Comparison of ENCODE assay signal across 8 mouse cellular contexts in the genomic region with DNA sequence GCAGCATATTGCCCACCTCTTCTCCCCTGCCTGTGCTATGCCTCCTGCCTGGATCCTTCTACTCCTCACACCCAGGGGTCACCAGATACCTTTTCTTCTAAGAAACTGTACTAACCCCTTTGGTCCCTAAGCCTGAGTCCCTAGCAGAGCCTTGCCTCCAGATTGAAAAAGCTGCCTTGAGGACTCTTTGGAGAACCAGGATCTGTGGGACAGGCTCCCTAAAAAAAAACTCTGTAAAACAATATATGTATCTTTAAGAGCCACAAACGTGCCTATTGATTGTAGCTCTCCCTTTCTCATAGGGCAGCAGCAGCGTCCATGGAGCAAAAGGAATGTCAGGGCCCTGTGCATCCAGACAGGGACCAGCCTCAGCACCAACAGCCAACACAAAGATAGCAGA. TPM values are rescaled to one million over a fixed set of nuclear protein-coding genes. Genes with fewer than 3 reads are reported as not detected.
DNase-seq lines count a peak whose midpoint lies in the region; ATAC-seq and TF ChIP-seq lines count a peak whose summit lies in the region.

Gene Gm28035, plus strand, starts transcription at position 301 of the 400 bp plus-strand sequence.

- no peaks in the 10 kb centered on the region for H3K27me3 ChIP-seq in heart, embryonic 12.5 days (replicated peaks)
- no peaks in the 10 kb centered on the region for H3K27me3 ChIP-seq in MEL (ENCODE audit: control insufficient read depth in 1 of 2, insufficient read depth in 2 of 2, low read length in 2 of 2)
- H3K27me3 ChIP-seq in heart, postnatal 0 days (ENCODE audit: control insufficient read depth, insufficient read depth, low read length), result no peaks in the 10 kb centered on the region
- no peaks in the 10 kb centered on the region for H3K27me3 ChIP-seq in liver, embryonic 15.5 days

- peak within 1 kb of the TSS; percentile 89 for H3K4me2 ChIP-seq in heart, embryonic 12.5 days
- H3K4me2 ChIP-seq in heart, postnatal 0 days (ENCODE audit: low read depth, low read length), result peak within 1 kb of the TSS; percentile 95
- H3K4me2 ChIP-seq in liver, embryonic 15.5 days, result peak within 1 kb of the TSS; percentile 77

- intact Hi-C loops in heart, postnatal 36 days (cut with DNase I), result no loop called here

- H3K4me3 ChIP-seq in heart, embryonic 12.5 days, result peak within 1 kb of the TSS; percentile 92
- H3K4me3 ChIP-seq in MEL (ENCODE audit: control insufficient read depth in 1 of 2, insufficient read depth in 1 of 2, low read depth in 2 of 2, low read length in 2 of 2), result no peak within 1 kb of the TSS
- H3K4me3 ChIP-seq in heart, postnatal 0 days (ENCODE audit: low read depth, low read length), result peak within 1 kb of the TSS; percentile 78
- peak within 1 kb of the TSS; percentile 91 for H3K4me3 ChIP-seq in liver, embryonic 15.5 days (replicated peaks)

- no peak for ATAC-seq in heart, embryonic 12.5 days (ENCODE audit: insufficient number of reproducible peaks, low FRiP score)
- ATAC-seq in heart, postnatal 0 days (ENCODE audit: insufficient read depth, low read depth), result no peak
- no peak for ATAC-seq in liver, embryonic 15.5 days (ENCODE audit: insufficient read depth)

- H3K27ac ChIP-seq in heart, embryonic 12.5 days (ENCODE audit: poor library complexity, severe bottlenecking), result peak within 1 kb of the TSS; percentile 90
- H3K27ac ChIP-seq in MEL (ENCODE audit: control insufficient read depth, low read depth, low read length), result peak within 1 kb of the TSS; percentile 26; the same call in 1 of the 2 replicates
- H3K27ac ChIP-seq in heart, postnatal 0 days (ENCODE audit: low read depth), result peak within 1 kb of the TSS; percentile 90
- H3K27ac ChIP-seq in liver, embryonic 15.5 days (replicated peaks), result peak within 1 kb of the TSS; percentile 92

- no peaks in the 10 kb centered on the region for H3K9me3 ChIP-seq in heart, embryonic 12.5 days (replicated peaks)
- no peaks in the 10 kb centered on the region for H3K9me3 ChIP-seq in MEL (replicated peaks; ENCODE audit: insufficient read depth, low read length)
- H3K9me3 ChIP-seq in heart, postnatal 0 days (replicated peaks; ENCODE audit: control insufficient read depth, low read length), result no peaks in the 10 kb centered on the region
- H3K9me3 ChIP-seq in liver, embryonic 15.5 days (replicated peaks), result no peaks in the 10 kb centered on the region

- peak within 1 kb of the TSS; percentile 97 for H3K9ac ChIP-seq in heart, embryonic 12.5 days
- H3K9ac ChIP-seq in MEL (ENCODE audit: control insufficient read depth, low read depth, low read length, poor library complexity, severe bottlenecking), result no peak within 1 kb of the TSS
- peak within 1 kb of the TSS; percentile 87 for H3K9ac ChIP-seq in heart, postnatal 0 days (replicated peaks; ENCODE audit: low read depth, low read length)
- peak within 1 kb of the TSS; percentile 90 for H3K9ac ChIP-seq in liver, embryonic 15.5 days

- H3K79me2 ChIP-seq in MEL (ENCODE audit: control insufficient read depth, insufficient read depth, low read length, poor library complexity), result peaks cover 17% of the 10 kb centered on the region

- TF ChIP-seq RAD21 in MEL (IDR thresholded peaks at IDR 0.05; ENCODE audit: low read depth, low read length), result no peak

- TF ChIP-seq CTCF in MEL (IDR thresholded peaks at IDR 0.05 in 2 of 3, conservative IDR thresholded peaks at IDR 0.05 in 1 of 3; ENCODE audit: control insufficient read depth in 1 of 3, insufficient read depth in 1 of 3, low read depth in 2 of 3, low read length in 3 of 3, poor library complexity in 1 of 3, severe bottlenecking in 1 of 3), result no peak
- no peak for TF ChIP-seq CTCF in heart, postnatal 0 days (IDR thresholded peaks at IDR 0.05; ENCODE audit: low read depth)

- peaks cover 57% of the 10 kb centered on the region for H3K4me1 ChIP-seq in heart, embryonic 12.5 days (replicated peaks)
- peaks cover 9 to 20% of the 10 kb centered on the region in 2 experiments for H3K4me1 ChIP-seq in MEL (ENCODE audit: control insufficient read depth in 1 of 2, insufficient read depth in 2 of 2, low read length in 2 of 2)
- H3K4me1 ChIP-seq in heart, postnatal 0 days (ENCODE audit: control insufficient read depth, insufficient read depth), result peaks cover 50% of the 10 kb centered on the region
- peaks cover 78% of the 10 kb centered on the region for H3K4me1 ChIP-seq in liver, embryonic 15.5 days (replicated peaks)

- 63% methylated on average over 2 of the region's 2 CpGs for WGBS in heart, embryonic 12.5 days
- WGBS in heart, postnatal 0 days, result 16% methylated on average over 2 of the region's 2 CpGs
- 64% methylated on average over 2 of the region's 2 CpGs for WGBS in liver, embryonic 15.5 days (ENCODE audit: insufficient replicate concordance)

- no peak for DNase-seq in heart, postnatal 36 days
- DNase-seq in MEL (ENCODE audit: low read depth, low spot score), result no peak
- no peak for DNase-seq in heart, postnatal 0 days (ENCODE audit: low spot score)
- no peak for DNase-seq in c-Kit-positive CD71-positive TER-119-positive erythroid progenitor cells, embryonic 14.5 days (ENCODE audit: low spot score)
- no peak for DNase-seq in layer of hippocampus, postnatal 36 days
- no peak for DNase-seq in thymus, postnatal 25 days

- peaks cover 49% of the 10 kb centered on the region for H3K36me3 ChIP-seq in heart, embryonic 12.5 days
- peaks cover 5 to 11% of the 10 kb centered on the region in 2 experiments for H3K36me3 ChIP-seq in MEL (ENCODE audit: control insufficient read depth in 1 of 2, insufficient read depth in 2 of 2, low read length in 2 of 2)
- H3K36me3 ChIP-seq in heart, postnatal 0 days (replicated peaks; ENCODE audit: control insufficient read depth, insufficient read depth, low read length), result peaks cover 29% of the 10 kb centered on the region
- peaks cover 49% of the 10 kb centered on the region for H3K36me3 ChIP-seq in liver, embryonic 15.5 days (replicated peaks)

- peak in 1 of 2 experiments; percentile 7; a peak in 1 of 4 replicates for TF ChIP-seq POLR2A in MEL (IDR thresholded peaks at IDR 0.05; ENCODE audit: control insufficient read depth in 1 of 2, insufficient read depth in 1 of 2, low read depth in 1 of 2, low read length in 2 of 2, poor library complexity in 1 of 2)

- no peak for TF ChIP-seq EP300 in MEL (IDR thresholded peaks at IDR 0.05; ENCODE audit: low read depth in 1 of 2, low read length in 2 of 2)
- TF ChIP-seq EP300 in heart, postnatal 0 days (IDR thresholded peaks at IDR 0.05; ENCODE audit: low read depth), result no peak

TF ChIP-seq in MEL, 35 proteins besides CTCF, POLR2A, EP300 and RAD21:
- no peak for TF ChIP-seq MYB (IDR thresholded peaks at IDR 0.05; ENCODE audit: low read depth, low read length)
- no peak for TF ChIP-seq ZKSCAN1 (IDR thresholded peaks at IDR 0.05; ENCODE audit: low read depth, low read length)
- no peak for TF ChIP-seq NRF1 (IDR thresholded peaks at IDR 0.05; ENCODE audit: insufficient read depth, low read depth, low read length, poor library complexity, severe bottlenecking)
- no peak for TF ChIP-seq KAT2A (conservative IDR thresholded peaks at IDR 0.05; ENCODE audit: low read depth, low read length)
- TF ChIP-seq ZMIZ1 (IDR thresholded peaks at IDR 0.05; ENCODE audit: low read depth, low read length), result no peak
- no peak for TF ChIP-seq GATA1 (IDR thresholded peaks at IDR 0.05; ENCODE audit: low read depth, low read length)
- TF ChIP-seq MXI1 (IDR thresholded peaks at IDR 0.05; ENCODE audit: low read depth, low read length), result no peak
- no peak for TF ChIP-seq SMC3 (IDR thresholded peaks at IDR 0.05; ENCODE audit: low read depth, low read length)
- no peak for TF ChIP-seq MAX (IDR thresholded peaks at IDR 0.05; ENCODE audit: low read length)
- TF ChIP-seq TAL1 (IDR thresholded peaks at IDR 0.05; ENCODE audit: low read length), result no peak
- no peak for TF ChIP-seq TBP (IDR thresholded peaks at IDR 0.05; ENCODE audit: low read depth, low read length)
- TF ChIP-seq POLR2AphosphoS2 (IDR thresholded peaks at IDR 0.05; ENCODE audit: low read length), result no peak
- TF ChIP-seq GABPA (IDR thresholded peaks at IDR 0.05; ENCODE audit: low read depth, low read length), result no peak
- no peak for TF ChIP-seq MEF2A (IDR thresholded peaks at IDR 0.05; ENCODE audit: extremely low read depth, insufficient replicate concordance, low read depth, low read length, poor library complexity, severe bottlenecking)

RNA-seq across cellular contexts. Expression of gene Gm28035, which starts in this region (rescaled TPM):
- polyA plus RNA-seq in heart, embryonic 12.5 days (2016; fragmentation: Nextera tagmentation; extraction: Ambion mirVana), result 0.33 and 0.40 TPM in 2 replicates
- 1 to 10 TPM; 4.5 to 5.5 TPM for total RNA-seq in heart, postnatal 36 days (2021)
- total RNA-seq in MEL (2012; rRNA removed), result 0.10 TPM in 1 of 2 replicates, not detected in the other
- under 1 TPM in 1 of 2 experiments, not detected in 1; 0.26 TPM for polyA plus RNA-seq in MEL (2012; ENCODE audit: insufficient read depth in 1 of 2, insufficient read length in 2 of 2, low read depth in 1 of 2, low replicate concordance in 2 of 2, missing spikeins in 1 of 2)
- 13.9 TPM in 1 of 2 replicates, not detected in the other for total RNA-seq in heart, postnatal 0 days (2014; rRNA removed; ENCODE audit: low replicate concordance)
- polyA plus RNA-seq in heart, postnatal 0 days (2015; fragmentation: Nextera tagmentation; extraction: Ambion mirVana), result 0.10 and 0.12 TPM in 2 replicates
- 0.10 and 0.16 TPM in 2 replicates for polyA plus RNA-seq in liver, embryonic 15.5 days (2015; fragmentation: Nextera tagmentation; extraction: Ambion mirVana)
- total RNA-seq in layer of hippocampus, postnatal 36 days (2021), result 10 to 100 TPM in 1 of 2 experiments, 1 to 10 TPM in 1; 9.2 to 11.1 TPM

Comparison
In these comparisons a context has a peak if more than half of its experiments do, and no peak if none do; other contexts are left out.
1. H3K27ac ChIP-seq: peak in every context shown above with its lines; median percentile 92 in liver, embryonic 15.5 days; 90 in heart, embryonic 12.5 days; 90 in heart, postnatal 0 days; 26 in MEL.
2. H3K4me3 ChIP-seq: peak in heart, embryonic 12.5 days (single experiment), heart, postnatal 0 days (single experiment) and liver, embryonic 15.5 days (single experiment); none in MEL (0 of 2).
3. Peak in every context shown above with its lines, with median percentiles within 50 percentile points of each other: H3K4me2 ChIP-seq.